Mouse (Mus musculus): ENCODE results near the gene Tm6sf1.
A peak's percentile ranks its signal among the peaks of the same experiment; 100 is the strongest.
"Not testable (repeated sequence)": the region's sequence is repeated elsewhere in the genome, so short reads cannot be mapped to it uniquely, and the experiment has no call there.

Gene Tm6sf1

DNA sequence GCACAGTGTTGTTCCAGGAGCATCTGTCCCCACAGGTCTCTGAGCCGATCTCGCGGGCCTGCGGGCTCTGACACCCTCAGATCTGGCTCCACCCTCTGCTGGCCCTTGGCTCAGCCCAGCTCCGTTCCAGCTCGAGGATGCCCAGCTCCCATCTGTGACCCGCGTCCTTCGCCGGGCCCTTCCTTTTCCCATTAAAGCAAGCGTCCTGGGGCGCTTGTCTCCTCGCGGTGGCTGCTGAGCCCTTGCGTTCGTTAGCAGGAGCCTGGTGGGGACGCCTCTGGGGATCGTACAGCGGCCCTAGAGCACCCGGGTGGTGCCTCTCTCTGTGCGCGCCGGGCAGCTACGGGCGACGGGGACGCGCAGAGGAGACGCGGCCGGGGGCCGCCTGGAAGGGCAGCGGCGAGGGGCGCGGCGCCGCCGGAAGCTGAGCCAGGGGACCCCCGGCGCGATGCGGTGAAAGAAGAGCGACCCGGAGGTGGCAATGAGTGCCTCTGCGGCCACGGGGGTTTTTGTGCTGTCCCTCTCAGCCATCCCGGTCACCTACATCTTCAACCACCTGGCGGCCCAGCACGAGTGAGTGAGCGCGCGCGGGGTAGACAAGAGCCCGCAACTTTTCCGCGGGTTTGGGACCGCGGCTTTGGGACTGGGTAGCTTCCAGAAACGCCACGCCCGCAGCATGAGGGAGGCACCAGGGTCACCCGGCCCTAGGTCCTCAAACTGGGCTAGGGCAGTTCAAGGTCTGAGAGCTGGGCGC, at the start of gene Tm6sf1:
TSS of gene Tm6sf1 (plus strand) at position 34 of the 754 bp plus-strand sequence.
- DNase-seq (ENCODE audit: low read depth, low spot score) = no peak

DNA sequence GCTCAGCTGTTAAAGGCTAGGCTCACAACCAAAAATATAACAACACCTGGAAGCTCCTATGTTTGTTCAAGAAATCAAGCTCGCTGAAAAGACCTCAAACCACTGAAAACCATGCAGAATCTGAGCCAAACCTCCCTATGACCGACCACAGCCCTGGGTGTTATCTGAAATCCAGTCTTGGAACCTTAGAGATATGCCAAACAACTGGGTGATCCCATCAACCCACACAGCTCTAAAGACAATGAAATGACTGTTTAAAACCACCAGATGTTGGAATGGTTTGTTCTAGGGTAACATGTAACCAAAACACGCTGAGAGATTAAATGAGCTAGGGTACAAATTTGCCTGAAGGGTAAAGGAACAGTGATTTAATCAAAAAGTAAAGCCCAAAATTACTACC, 33.9 kb upstream of the Tm6sf1 start:
- no peak for DNase-seq (ENCODE audit: low read depth, low spot score)

DNA sequence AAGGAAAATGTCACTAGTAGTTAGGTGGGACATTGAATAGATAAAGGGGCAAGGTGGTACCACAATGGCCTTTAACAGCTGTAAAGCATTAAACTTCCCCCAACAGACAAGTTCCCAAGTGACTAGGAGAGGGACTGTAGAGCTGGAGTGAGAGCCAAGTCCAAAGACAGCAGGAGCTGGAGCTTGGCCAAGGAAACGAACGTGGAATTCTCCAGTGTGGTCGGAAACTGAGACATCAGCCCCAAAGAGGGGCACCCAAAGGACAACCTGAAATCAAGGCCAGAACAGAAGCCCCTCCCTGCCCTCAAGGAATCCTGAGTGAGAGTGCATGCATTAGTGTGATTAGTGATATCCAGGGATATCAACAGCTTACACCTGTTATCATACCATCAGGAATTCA, 33.4 kb upstream of the Tm6sf1 start:
- no peak for DNase-seq (ENCODE audit: low read depth, low spot score)

DNA sequence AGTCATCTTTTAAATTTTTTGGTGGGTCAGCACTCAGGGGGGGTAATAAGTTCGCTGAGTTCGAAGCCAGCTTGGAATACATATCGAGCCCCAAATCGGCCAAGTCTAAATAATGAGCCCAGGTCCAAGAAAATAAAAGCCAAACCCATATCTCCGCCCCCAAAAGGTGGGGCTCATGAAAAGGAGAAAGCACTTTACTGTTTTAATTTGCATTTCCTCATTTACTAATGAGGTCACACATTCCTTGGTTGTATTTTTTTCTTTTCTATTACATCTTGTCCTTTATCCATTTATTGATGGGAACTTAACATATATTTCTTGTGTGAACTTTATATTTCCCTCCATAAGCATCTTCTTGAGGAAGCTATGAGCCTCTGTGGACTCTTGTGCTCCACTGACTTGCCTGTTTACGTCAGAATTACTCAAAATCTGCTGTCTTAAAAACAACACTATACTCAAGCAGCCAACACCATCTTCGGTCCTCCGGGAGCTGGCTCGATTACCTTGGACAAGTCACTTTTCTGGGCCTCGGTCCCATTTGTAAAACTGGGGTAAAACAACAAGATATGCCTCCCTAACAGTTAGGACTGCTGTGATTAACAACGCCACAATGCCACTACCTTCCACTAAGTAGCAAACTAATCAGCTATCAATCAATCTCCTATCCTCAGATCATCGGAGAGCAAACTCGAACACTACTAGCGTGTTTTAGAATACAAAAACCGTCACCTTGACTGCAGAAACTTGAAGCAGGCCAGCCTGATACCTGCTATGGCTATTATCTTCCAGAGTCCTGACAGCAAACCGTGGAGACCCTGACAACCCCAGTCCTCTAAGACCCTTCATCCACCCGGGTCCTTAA, 30.8 kb upstream of the Tm6sf1 start:
- DNase-seq (ENCODE audit: low read depth, low spot score) = no peak

DNA sequence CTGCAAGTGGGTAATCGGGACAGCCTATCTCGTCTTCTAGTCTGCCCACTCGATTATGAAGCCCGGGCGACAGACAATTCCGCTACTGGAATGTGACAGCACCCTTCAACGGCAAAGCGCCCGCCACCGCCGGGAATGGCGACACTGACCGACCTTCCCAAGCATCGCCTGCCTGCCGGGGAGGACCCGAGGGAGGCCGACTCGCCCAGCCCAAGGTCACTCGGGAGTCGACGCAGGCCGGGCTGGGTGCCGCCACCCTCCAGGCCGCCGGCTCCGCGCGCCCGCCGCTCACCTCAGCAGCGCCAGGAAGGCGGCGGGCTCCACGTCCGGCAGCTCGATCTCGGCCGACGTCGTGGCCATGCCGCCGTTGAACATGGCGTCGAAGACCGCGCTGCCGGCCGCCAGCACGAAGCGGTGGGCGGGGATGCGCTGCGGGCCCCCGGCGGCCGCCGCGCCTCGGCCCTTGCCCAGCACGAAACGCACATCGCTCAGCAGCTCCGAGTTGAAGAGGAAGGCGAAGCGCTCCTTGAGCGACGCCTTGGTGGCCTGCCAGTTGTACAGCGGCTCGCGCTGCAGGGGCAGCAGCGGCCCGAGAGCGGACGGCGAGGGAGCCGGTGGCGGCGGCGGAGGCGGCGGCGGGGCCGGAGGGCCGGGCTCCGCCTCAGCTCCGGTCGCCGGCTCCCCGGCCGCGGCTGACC, 30.0 kb upstream of the Tm6sf1 start:
- DNase-seq (ENCODE audit: low read depth, low spot score) = no peak

DNA sequence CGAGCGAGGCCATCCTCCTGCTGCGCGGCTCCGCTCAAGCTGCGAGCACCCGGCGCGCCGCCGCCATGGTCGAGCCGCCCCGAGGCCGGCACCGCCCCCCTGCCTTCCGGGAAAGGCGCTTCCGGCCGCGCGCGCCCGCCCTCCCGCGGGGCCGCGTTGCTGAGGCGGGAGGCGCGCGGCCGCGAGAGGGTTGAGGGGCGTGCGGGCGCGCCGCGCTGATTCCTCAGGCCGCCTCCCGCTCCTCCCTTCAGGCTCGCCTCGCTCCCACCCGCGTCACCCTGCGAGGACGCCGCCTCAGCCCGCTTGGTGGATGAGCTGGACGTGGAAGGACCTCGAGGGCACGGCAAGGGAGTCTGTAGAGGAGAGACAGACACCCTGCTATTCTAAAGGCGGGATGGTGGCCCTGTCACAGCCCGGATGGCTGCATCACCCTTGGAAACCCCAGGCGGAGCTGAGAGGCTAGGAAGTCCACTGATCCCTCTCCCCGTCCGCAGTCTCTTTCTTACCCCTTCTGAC, 29.4 kb upstream of the Tm6sf1 start, which contains the start of gene Btbd1:
TSS of gene Btbd1 (minus strand) at position 53 of the 516 bp plus-strand sequence.
- peak; percentile 45 for DNase-seq (ENCODE audit: low read depth, low spot score)

DNA sequence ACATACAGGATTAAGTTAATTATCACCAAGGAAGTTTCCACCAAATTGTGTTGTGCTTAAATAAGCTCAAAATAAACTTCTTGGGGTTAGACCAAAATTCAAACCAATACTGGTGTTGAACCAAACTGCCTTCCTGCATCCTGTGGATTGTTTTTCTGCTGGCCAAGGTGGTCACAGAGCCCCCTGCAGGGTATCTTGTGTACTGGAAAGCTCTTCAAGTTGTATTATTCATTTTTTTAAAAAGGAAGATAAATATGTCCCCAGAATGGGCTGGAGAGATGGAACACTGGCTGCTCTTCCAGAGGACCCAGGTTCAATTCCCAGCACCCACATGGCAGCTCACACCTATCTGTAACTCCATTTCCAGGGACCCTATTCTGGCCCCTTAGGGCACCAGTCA, 24.0 kb upstream of the Tm6sf1 start:
- DNase-seq (ENCODE audit: low read depth, low spot score) = no peak

DNA sequence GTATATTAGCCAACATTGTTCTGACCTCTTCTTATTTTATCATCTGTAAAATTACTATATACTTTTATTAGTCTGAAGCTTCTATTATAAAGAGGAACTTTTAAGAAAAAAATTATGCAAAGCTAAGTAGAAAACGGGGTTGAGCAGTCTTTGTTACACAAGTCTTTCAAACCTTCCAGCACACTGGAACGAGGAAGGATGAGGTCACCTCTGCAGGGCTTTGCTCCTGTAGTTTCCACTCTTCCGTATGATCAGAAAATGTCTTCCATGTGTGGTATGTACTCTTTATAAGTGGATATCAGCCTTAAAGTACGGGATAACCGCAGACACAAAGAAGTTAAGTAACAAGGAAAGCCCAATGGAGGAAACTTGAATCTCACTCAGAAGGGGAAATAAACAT, 23.4 kb upstream of the Tm6sf1 start:
- DNase-seq (ENCODE audit: low read depth, low spot score) = no peak

DNA sequence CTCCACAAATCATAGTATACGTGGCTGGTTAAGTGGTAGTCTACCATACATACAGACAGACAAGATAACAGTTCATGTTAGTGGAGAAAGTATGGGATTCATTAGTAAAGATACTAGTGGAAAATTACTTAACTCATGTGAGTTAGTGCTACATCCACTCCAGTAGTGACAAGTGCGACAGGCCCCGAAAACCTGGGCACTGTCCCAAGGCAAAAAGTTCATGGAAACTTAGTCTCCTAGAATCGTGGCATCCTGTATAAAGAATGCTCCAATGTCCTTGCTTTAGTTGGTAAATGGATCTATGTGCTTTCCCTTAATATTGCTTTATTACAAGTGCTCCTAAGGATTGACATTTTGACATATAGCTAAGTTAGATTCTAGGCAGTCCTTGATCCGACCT, 21.0 kb upstream of the Tm6sf1 start:
- DNase-seq (ENCODE audit: low read depth, low spot score) = not testable (repeated sequence)

DNA sequence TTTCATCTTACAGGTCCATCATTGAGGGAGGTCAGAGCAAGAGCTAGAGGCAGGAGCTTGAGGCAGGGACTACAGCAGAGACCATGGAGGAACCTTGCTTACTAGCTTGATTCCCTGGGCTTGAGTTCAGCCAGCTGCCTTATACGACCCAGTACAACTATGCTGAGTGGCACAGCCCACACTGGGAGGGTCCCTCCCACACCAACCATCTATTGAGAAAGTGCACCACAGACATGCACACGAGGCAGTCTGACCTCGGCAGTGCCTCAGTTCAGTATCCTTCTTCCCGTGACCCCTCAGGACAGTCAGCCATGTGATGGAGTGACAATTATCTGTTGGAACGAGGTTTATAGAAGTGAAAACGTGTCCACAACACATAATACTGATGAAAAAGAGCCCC, 19.1 kb upstream of the Tm6sf1 start:
- DNase-seq (ENCODE audit: low read depth, low spot score) = no peak

DNA sequence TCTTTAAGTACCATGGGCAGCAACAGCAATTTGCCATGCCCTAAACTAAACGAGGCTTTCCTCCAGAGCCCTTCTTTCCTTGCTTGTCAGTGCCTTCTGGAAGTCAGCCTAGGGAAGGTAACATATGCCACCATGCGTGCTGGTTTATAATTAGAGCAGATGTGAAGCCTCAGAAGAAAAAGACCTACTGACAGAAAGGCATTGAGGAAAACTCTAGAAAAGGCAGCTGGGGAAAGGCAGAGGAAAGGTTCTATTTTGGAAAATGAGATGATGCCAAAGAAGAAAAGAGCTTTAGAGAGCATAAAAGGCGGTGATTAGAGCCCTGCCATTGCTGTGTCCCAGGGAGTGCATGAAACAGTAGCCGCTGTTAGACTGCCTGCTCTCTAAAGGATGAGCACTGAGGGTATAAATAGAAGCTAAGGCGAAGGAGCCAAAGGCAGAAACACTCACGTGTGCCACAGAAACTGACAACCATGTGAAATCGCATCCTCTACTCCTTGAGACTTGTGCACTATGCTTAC, 18.1 kb upstream of the Tm6sf1 start:
- no peak for DNase-seq (ENCODE audit: low read depth, low spot score)

DNA sequence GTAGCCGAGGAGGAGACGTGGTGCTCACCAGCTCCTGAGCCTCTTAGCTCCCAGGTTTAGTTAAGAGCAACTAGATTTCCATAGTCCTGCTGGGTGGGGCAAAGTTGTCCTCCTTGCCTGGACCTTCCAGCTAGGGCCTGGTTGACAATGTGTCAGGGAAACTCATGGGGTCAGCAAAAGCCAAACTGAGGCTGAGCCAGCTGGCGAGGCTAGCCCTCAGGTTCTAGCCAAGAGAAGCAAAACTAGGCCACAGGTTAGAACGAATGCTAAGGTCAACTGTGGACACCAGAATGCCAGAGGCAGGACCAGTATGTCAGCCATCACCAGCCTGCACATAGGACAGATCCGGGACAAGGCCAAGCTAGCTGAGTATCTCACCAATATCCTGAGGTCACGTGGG, 17.4 kb upstream of the Tm6sf1 start:
- DNase-seq (ENCODE audit: low read depth, low spot score) = no peak

DNA sequence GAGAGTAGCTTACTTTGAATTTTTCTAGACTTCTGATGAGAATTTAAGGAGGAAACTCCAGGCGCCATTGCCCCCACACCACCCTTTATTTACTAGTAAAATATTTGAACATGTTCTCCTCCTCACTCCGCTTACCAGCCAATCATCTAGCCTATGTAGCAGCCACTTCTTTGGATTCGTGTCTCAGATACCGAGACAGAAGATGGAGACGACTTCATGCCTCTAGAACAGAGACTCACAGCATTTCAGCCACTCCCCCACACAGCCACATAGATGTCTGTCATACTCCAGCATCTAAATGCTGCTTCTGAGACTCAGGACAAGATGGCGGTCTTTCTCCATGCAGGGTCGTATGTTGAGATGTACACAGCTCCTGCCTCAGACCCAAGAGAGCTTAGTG, 16.7 kb upstream of the Tm6sf1 start:
- DNase-seq (ENCODE audit: low read depth, low spot score) = no peak

DNA sequence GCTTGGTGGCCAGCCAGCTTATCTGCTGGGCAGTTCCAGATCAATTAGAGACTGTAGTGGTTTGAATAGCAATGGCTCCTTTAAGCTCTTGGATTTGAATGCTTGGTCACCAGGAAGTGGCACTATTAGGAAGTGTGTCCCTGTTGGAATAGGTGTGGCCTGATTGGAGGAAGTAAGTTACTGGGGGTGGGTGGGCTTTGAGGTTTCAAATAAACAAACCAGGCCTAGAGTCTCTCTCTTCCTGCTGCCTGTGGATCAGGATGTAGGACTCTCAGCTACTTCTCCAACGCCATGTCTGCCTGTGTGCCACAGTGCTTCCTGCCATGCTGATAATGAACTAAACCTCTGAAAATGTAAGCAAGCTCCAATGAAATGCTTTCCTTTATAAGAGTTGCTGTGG, 15.8 kb upstream of the Tm6sf1 start:
- DNase-seq (ENCODE audit: low read depth, low spot score) = no peak

DNA sequence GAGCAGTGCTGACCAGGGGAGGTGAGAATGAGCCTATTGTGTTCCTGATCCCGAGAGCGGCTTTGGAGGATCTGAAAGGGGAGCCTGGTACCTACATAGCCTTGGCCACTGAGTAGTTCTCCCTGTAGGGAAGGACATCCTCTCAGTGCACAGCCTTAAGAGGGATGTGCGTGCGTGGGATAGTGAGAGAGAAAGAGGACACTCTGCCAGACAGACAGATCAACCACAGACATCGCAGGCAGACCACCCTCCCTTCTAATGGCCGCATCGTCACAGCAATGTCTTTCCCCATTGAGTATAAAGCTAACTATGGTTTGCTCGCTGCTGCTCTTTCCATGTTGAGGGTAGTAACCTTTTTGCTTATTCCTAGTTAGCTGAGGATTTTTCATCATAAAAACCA, 14.9 kb upstream of the Tm6sf1 start:
- no peak for DNase-seq (ENCODE audit: low read depth, low spot score)

DNA sequence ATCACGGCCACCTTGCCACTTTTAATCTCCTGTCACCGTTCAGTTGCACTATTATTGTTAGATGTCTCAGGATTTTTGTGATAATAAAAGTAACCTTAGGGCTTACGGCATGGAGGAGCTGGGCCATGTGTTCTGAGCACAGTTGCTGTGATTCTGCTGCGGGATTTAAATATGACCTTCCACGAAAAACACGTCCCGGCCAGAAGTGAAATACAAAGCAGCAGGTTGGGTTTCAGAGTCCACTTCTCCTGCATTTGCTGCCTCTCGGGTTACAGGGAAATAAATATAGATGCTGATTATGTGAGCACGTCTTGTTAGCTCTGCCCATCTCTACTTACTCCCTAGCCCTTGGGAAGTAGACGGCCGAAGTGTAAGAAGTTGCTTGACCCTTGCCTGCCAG, 14.0 kb upstream of the Tm6sf1 start:
- no peak for DNase-seq (ENCODE audit: low read depth, low spot score)

DNA sequence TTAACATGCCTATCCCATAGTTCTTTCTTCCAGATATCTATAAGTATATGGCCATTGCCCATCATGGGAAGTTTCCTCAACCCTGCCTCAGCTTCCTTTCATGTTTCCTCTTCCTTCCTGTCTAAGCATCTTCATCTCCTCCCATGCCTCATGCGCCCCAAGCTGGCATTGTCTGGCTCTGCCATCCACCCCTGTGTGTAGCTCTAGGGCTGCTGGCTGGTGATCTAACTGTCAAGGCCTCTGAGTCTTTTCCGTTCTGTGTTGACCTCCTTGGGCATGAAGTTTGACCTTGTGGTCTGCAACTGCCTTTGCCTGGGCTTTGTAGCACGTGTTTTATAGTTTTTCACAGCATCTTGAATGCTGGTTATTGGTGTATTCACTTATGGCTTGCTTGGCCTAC, 13.5 kb upstream of the Tm6sf1 start:
- DNase-seq (ENCODE audit: low read depth, low spot score) = no peak

DNA sequence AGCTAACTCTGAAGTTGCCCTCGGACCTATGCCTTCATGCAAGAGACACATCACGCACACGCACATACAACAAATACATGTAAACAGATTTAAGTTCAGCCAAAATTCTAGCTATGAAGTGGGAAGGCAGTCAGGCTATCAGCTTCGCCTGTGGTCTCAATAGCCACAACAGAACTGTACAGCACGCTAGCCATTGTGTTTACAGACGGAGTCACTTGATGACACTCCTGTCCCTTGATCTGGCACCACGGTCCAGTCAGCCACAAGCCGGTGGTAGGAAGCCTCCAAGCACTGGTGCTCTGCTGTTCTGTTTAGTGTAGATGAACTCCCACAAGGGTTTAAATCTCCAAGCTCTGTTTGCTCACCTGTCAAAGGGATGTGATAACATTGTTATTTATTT, 12.8 kb upstream of the Tm6sf1 start:
- no peak for DNase-seq (ENCODE audit: low read depth, low spot score)

DNA sequence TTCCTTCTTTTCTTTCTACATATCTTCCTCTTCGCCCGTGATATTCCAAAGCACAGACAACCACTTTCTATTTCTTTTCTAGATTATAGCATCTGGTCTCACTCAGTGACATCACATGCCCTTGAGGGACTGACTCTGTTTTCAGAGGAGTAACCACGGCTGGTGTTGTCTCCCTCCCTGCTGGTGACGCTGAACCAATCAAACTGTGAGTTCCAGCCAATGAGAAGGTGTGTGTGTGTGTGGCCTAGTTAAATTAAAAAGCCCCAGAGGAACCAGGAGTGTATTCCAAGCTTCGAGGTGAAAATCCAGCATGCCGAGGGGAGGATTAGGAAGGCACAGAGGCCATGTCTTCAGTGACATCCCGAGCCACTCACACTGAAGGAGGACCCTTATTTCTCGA, 11.8 kb upstream of the Tm6sf1 start:
- no peak for DNase-seq (ENCODE audit: low read depth, low spot score)

DNA sequence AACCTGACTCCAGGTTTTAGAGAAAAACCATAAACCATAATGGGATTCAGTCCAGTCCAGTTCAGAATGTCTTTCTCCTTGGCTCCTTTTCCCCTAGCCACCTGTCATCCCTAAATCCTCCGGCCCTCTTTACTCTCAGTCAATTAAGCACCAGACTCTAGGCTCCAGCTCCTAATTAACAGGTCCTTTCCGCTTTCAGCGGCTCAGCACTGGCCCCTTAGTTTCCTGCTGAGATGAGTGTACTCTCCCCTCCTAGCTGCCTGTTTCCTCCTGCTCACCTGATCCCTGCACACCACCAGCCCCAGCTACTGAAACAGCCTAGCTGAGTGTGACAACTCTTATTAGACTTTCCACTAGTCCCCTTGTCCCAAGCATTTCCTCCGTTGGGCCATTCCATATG, 11.0 kb upstream of the Tm6sf1 start:
- no peak for DNase-seq (ENCODE audit: low read depth, low spot score)

DNA sequence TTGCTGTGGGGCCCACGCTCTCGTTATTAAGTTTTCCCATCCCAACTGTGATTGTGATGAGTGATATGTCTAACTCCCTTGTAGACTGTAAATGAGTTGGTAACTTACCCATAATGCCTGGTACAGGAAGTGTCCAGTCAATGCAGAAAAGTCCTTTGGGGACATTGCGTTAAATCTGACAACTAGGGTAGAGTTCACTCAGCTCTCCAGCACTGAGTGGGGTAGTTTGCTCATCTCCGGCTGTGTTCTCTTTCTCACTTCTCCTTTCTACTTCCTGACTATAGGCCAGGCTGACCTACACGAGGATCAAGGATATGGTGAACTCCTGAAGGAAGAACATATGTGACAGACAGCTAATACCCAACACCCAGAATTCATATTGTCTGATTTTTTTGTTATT, 9.6 kb upstream of the Tm6sf1 start:
- no peak for DNase-seq (ENCODE audit: low read depth, low spot score)

DNA sequence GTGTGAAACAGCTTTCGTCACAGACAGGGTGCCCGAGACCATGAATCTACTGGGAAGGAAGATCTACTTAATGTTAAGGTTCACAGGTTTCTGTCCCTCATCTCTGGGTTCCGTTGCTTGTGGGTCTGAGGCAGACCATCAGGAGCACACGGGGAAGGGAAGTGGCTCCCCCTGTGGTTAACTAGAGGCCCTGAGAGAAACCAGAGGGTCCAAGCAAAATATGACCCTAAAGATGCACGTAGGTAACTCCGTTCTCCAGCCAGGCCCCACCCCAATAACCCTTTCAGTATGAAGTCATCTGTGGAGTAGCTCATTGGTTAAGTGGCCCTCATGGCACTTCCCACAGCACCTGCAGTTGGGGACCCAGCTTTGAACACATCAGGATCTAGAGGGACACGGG, 9.2 kb upstream of the Tm6sf1 start:
- no peak for DNase-seq (ENCODE audit: low read depth, low spot score)
